Comparison of ENCODE assay signal across 9 mouse cellular contexts in the genomic region with DNA sequence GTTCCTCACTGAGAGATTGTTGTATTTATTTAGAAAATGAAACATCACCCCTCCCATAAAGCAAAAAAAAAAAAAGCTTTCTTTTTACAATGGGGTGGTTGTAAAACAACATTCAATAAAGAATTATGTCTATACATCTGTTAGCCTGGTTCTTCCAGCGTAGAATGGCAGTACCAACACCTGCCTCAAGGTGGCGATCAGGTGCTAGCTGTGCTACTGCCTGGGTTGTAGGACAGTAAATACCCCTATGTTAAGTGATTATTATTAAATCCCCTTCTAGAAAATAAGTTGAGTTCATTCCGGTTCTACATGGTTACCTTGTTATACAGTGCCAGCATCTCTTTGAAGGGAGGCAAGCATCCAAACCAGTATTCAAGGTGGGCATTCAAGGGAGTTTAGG.
A peak's percentile ranks its signal among the peaks of the same experiment; 100 is the strongest.
DNase-seq lines count a peak whose midpoint lies in the region; ATAC-seq and TF ChIP-seq lines count a peak whose summit lies in the region.
"Had no signal": no experiment of that assay in that cellular context is flagged by ENCODE, and none has a peak within 500 bp of the region (broad histone marks: within the 10 kb centered on the region; RNA-seq: fewer than 3 reads in every experiment).

No protein-coding gene starts in this region.

- no peak for TF ChIP-seq EP300 in stomach, postnatal 0 days (optimal IDR thresholded peaks at IDR 0.05)

- TF ChIP-seq CTCF in stomach, postnatal 0 days (IDR thresholded peaks at IDR 0.05; ENCODE audit: low read depth), result peak; percentile 79

- 44% methylated on average over 3 of the region's 3 CpGs for WGBS in liver, embryonic 12.5 days (ENCODE audit: insufficient replicate concordance)
- WGBS in stomach, postnatal 0 days, result 63% methylated on average over 3 of the region's 3 CpGs

- H3K9ac ChIP-seq in liver, embryonic 12.5 days, result no peak overlapping the region
- H3K9ac ChIP-seq in stomach, postnatal 0 days (ENCODE audit: low read length), result no peak overlapping the region
- H3K9ac ChIP-seq: heart, embryonic 13.5 days had no signal

- no peak for ATAC-seq in liver, embryonic 12.5 days
- ATAC-seq in hematopoietic stem cell, adult 5-6 weeks (replicated peaks in 1 of 2; ENCODE audit: insufficient read depth in 1 of 2, low FRiP score in 2 of 2, low TSS enrichment in 1 of 2, low read depth in 1 of 2, poor library complexity in 2 of 2, severe bottlenecking in 2 of 2), result peak; percentile 46 to 77; a peak in 2 of 4 replicates
- ATAC-seq in stomach, postnatal 0 days (ENCODE audit: low FRiP score, low TSS enrichment), result no peak

- H3K27me3 ChIP-seq in liver, embryonic 12.5 days (replicated peaks), result no peaks in the 10 kb centered on the region
- H3K27me3 ChIP-seq in stomach, postnatal 0 days (ENCODE audit: control insufficient read depth, insufficient read depth, low read length), result no peaks in the 10 kb centered on the region
- H3K27me3 ChIP-seq: heart, embryonic 13.5 days had no signal

- no peaks in the 10 kb centered on the region for H3K9me3 ChIP-seq in liver, embryonic 12.5 days (replicated peaks)
- H3K9me3 ChIP-seq in stomach, postnatal 0 days (ENCODE audit: control insufficient read depth, low read length), result no peaks in the 10 kb centered on the region
- H3K9me3 ChIP-seq: heart, embryonic 13.5 days had no signal

- no peaks in the 10 kb centered on the region for H3K4me1 ChIP-seq in liver, embryonic 12.5 days
- H3K4me1 ChIP-seq in stomach, postnatal 0 days (replicated peaks; ENCODE audit: control insufficient read depth, insufficient read depth), result no peaks in the 10 kb centered on the region

- no peak overlapping the region for H3K4me2 ChIP-seq in liver, embryonic 12.5 days
- H3K4me2 ChIP-seq in stomach, postnatal 0 days (replicated peaks; ENCODE audit: low read depth), result no peak overlapping the region
- H3K4me2 ChIP-seq: heart, embryonic 13.5 days had no signal

- H3K27ac ChIP-seq in liver, embryonic 12.5 days, result no peak overlapping the region
- no peak overlapping the region for H3K27ac ChIP-seq in stomach, postnatal 0 days (replicated peaks)
- H3K27ac ChIP-seq: heart, embryonic 13.5 days had no signal

- peak; percentile 54 to 65 for DNase-seq in adrenal gland, adult 18-20 months (ENCODE audit: low spot score in 2 of 2)
- no peak for DNase-seq in adrenal gland, postnatal 4 days (ENCODE audit: low spot score in 2 of 2)
- DNase-seq in liver, result peak; percentile 59
- DNase-seq in c-Kit-positive CD71-positive TER-119-positive erythroid progenitor cells, embryonic 14.5 days (ENCODE audit: low spot score), result peak; percentile 34
- DNase-seq in lung, postnatal 14 days, result peak; percentile 75
- DNase-seq in stomach, postnatal 0 days (ENCODE audit: low spot score), result peak; percentile 66

- no peaks in the 10 kb centered on the region for H3K36me3 ChIP-seq in liver, embryonic 12.5 days
- H3K36me3 ChIP-seq in stomach, postnatal 0 days (ENCODE audit: control insufficient read depth, insufficient read depth, low read length), result no peaks in the 10 kb centered on the region

- no peak overlapping the region for H3K4me3 ChIP-seq in liver, embryonic 12.5 days
- H3K4me3 ChIP-seq in stomach, postnatal 0 days (ENCODE audit: low read depth, low read length), result no peak overlapping the region
- H3K4me3 ChIP-seq: heart, embryonic 13.5 days had no signal

Comparison
In these comparisons a context has a peak if more than half of its experiments do, and no peak if none do; other contexts are left out.
1. DNase-seq: peak in adrenal gland, adult 18-20 months (2 of 2), liver (single experiment), c-Kit-positive CD71-positive TER-119-positive erythroid progenitor cells, embryonic 14.5 days (single experiment), lung, postnatal 14 days (single experiment) and stomach, postnatal 0 days (single experiment); none in adrenal gland, postnatal 4 days (0 of 2).
2. ATAC-seq: peak in hematopoietic stem cell, adult 5-6 weeks (2 of 2); none in liver, embryonic 12.5 days (single experiment) and stomach, postnatal 0 days (single experiment).